Mouse (Mus musculus) thymus, adult 2 months (tissue): Measurements from ENCODE around the gene Plcl1. TPM values are rescaled to one million over a fixed set of nuclear protein-coding genes. Genes with fewer than 3 reads are reported as not detected.

Experiments
- DNase-seq: peaks from one replicate; pipeline ENCODE4 v3.0.0; 2021
- H3K27ac ChIP-seq: fragments of 200-500 bp; 2 replicates; pipeline ENCODE4 v1.5.1; 2012; ENCODE audit warnings: low read length, control low read depth; ENCODE audit not compliant: control insufficient read depth, insufficient read depth
- H3K27me3 ChIP-seq: fragments of 200-500 bp; 2 replicates; pipeline ENCODE4 v1.6.1; 2012; ENCODE audit warnings: mild to moderate bottlenecking, low read length, moderate library complexity, mixed read lengths; ENCODE audit not compliant: control insufficient read depth, insufficient read depth
- H3K36me3 ChIP-seq: fragments of 200-500 bp; 2 replicates; pipeline ENCODE4 v1.6.1; 2012; ENCODE audit warnings: mild to moderate bottlenecking, low read length, moderate library complexity; ENCODE audit not compliant: control insufficient read depth, insufficient read depth
- H3K4me1 ChIP-seq: fragments of 200-500 bp; replicated peaks from 2 replicates; pipeline ENCODE4 v1.6.1; 2012; ENCODE audit warnings: low read length; ENCODE audit not compliant: control insufficient read depth, insufficient read depth
- H3K4me3 ChIP-seq: fragments of 200-500 bp; 2 replicates; pipeline ENCODE4 v1.5.1; 2012; ENCODE audit warnings: mild to moderate bottlenecking, low read length, control low read depth, moderate library complexity; ENCODE audit not compliant: control insufficient read depth, insufficient read depth
- CTCF ChIP-seq: fragments of 200-500 bp; IDR thresholded peaks from 2 replicates; pipeline ENCODE4 v1.5.1; 2012; ENCODE audit warnings: mild to moderate bottlenecking, control low read depth, low read length, moderate library complexity, borderline replicate concordance; ENCODE audit not compliant: control insufficient read depth, poor library complexity, insufficient read depth; ENCODE audit errors: extremely low read depth
- POLR2A ChIP-seq: fragments of 200-500 bp; IDR thresholded peaks from 2 replicates; pipeline ENCODE4 v1.6.1; 2012; ENCODE audit warnings: mild to moderate bottlenecking, low read length, control low read depth, moderate library complexity; ENCODE audit not compliant: control insufficient read depth, poor library complexity, insufficient read depth; ENCODE audit errors: extremely low read depth
- WGBS: fragments of 180-500 bp; shearing (Covaris S2); methylation state at CpG from one replicate; pipeline ENCODE4 v1.1.7; 2018; 5-methylcytosine and 5-hydroxymethylcytosine counted together
- polyA plus RNA-seq: library from polyadenylated mRNA; depleted of rRNA; stranded (reverse); fragments of >200 nt; gene quantifications from 2 replicates; pipeline ENCODE4 v1.2.3, GENCODE M21; 2012

Plcl1 gene
- polyA plus RNA-seq, 1 experiment = 2.7 TPM

- no peaks in the 10 kb centered on the region for H3K27me3 ChIP-seq
- TF ChIP-seq CTCF = no peak
- TF ChIP-seq POLR2A = no peak
- peak; percentile 74 for DNase-seq
- H3K4me3 ChIP-seq = no peak overlapping the region
- no peaks in the 10 kb centered on the region for H3K4me1 ChIP-seq
- no peak overlapping the region for H3K27ac ChIP-seq
- no peaks in the 10 kb centered on the region for H3K36me3 ChIP-seq
- WGBS = 89% methylated on average over 14 of the region's 14 CpGs
Observed at GRCm38 (mm10) chr1:55736054-55736740, 330.5 kb downstream of the Plcl1 start.

DNA sequence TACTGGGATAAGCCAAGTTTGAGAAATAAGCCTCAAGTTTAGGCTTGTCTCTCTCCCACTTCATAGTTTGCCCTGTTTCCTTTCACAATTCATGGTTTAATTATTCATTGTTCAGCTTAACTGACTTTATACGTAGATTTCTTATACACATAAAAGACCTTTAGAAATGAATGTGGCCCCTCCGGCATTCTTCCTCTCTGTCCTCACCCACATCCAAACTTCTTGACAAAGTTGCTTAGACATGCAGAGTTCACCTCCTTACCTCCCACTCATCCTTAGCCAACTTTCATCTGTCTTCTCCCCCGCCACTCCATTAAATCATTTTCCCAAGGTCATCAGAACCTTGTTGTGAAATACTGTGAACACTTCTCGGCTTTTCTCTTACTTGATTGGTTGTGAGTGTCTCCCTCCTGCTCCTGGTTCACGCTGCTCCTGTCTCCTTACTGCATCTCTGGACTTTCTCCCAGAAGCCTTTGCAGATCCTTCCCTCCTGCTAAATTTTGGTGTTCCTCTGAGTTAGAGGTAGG is 331.1 kb downstream of the Plcl1 start:
- H3K4me1 ChIP-seq = no peaks in the 10 kb centered on the region
- no peaks in the 10 kb centered on the region for H3K27me3 ChIP-seq
- DNase-seq = no peak
- no peaks in the 10 kb centered on the region for H3K36me3 ChIP-seq
- no peak overlapping the region for H3K27ac ChIP-seq
- 82% methylated on average over 5 of the region's 5 CpGs for WGBS
- H3K4me3 ChIP-seq = no peak overlapping the region
- TF ChIP-seq POLR2A = no peak
- no peak for TF ChIP-seq CTCF

- no peaks in the 10 kb centered on the region for H3K4me1 ChIP-seq
- no peak overlapping the region for H3K4me3 ChIP-seq
- DNase-seq = no peak
- WGBS = 82% methylated on average over 12 of the region's 12 CpGs
- TF ChIP-seq CTCF = no peak
- no peak for TF ChIP-seq POLR2A
- no peaks in the 10 kb centered on the region for H3K27me3 ChIP-seq
- H3K27ac ChIP-seq = no peak overlapping the region
- no peaks in the 10 kb centered on the region for H3K36me3 ChIP-seq
Observed at GRCm38 (mm10) chr1:55738746-55739365, 333.1 kb downstream of the Plcl1 start.

- whole genome bisulfite sequencing = 91% methylated on average over 3 of the region's 3 CpGs
- Histone ChIP-seq H3K36me3 (no peaks in the 10 kb centered on the region), H3K27ac (no peak overlapping the region), H3K27me3 (no peaks in the 10 kb centered on the region), H3K4me1 (no peaks in the 10 kb centered on the region), H3K4me3 (no peak overlapping the region)
- no peak for TF ChIP-seq CTCF
- TF ChIP-seq POLR2A = no peak
- no peak for DNase-seq
Observed at GRCm38 (mm10) chr1:55741885-55742284, 336.2 kb downstream of the Plcl1 start.

- H3K27ac ChIP-seq = no peak overlapping the region
- no peaks in the 10 kb centered on the region for H3K27me3 ChIP-seq
- H3K4me1 ChIP-seq = no peaks in the 10 kb centered on the region
- no peak for DNase-seq
- no peaks in the 10 kb centered on the region for H3K36me3 ChIP-seq
- 95% methylated on average over 5 of the region's 5 CpGs for WGBS
- H3K4me3 ChIP-seq = no peak overlapping the region
- no peak for TF ChIP-seq CTCF
- no peak for TF ChIP-seq POLR2A
Observed at GRCm38 (mm10) chr1:55748516-55748915, 342.8 kb downstream of the Plcl1 start.

DNA sequence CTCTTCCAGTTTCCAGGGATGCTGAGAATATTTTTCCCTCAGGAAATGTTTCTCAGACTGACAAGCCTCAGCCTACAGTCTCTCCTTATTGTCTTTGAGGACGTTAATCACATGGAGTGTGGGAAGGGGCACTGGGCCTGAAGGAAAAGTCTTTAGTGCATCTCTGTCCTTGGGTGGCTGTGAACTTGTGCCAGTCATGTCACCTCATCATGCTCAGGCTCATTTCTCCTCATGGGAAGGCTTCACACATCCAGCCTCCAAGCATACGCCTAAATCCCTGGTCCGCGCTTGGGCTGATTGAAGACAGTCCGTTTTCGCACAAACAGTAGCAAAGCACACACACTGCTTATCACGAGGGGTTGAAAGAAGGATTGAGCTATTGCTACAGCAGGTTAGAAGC is 344.0 kb downstream of the Plcl1 start:
- H3K4me1 ChIP-seq = no peaks in the 10 kb centered on the region
- no peak overlapping the region for H3K4me3 ChIP-seq
- TF ChIP-seq POLR2A = no peak
- no peak for TF ChIP-seq CTCF
- DNase-seq = no peak
- no peaks in the 10 kb centered on the region for H3K27me3 ChIP-seq
- no peak overlapping the region for H3K27ac ChIP-seq
- 94% methylated on average over 7 of the region's 7 CpGs for WGBS
- no peaks in the 10 kb centered on the region for H3K36me3 ChIP-seq

- DNase-seq = peak; percentile 66
- WGBS = 83% methylated on average over 10 of the region's 10 CpGs
Observed at GRCm38 (mm10) chr1:55755742-55756141, 350.0 kb downstream of the Plcl1 start.

More at GRCm38 (mm10) chr1:55755742-55756141, 350.0 kb downstream of the Plcl1 start:
- H3K27ac ChIP-seq = no peak overlapping the region
- no peaks in the 10 kb centered on the region for H3K4me1 ChIP-seq
- H3K4me3 ChIP-seq = no peak overlapping the region
- no peaks in the 10 kb centered on the region for H3K27me3 ChIP-seq
- H3K36me3 ChIP-seq = no peaks in the 10 kb centered on the region
- TF ChIP-seq POLR2A = no peak
- peak; percentile 43; the same call in 1 of the 2 replicates for TF ChIP-seq CTCF
